ENCODE assay signal across 23 mouse cellular contexts in the genomic region with DNA sequence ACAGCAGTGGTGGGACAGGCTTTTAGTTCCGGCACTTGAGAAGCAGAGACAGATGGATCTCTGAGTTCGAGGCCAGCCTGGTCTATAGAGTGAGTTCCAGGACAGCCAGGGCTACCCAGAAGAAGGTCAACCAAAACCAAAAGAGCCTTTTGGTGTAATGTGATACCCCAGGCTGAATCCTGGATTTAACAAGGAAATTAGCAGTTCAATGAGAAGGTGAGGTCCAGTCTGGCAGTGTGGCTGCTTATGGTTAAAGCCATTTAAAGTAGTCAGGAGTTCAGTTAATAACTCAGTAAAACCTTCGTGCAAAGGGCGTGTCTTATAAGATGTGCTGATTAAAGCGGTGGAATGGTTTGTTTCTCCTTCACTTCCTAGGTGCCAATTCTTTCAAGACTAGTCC. TPM values are rescaled to one million over a fixed set of nuclear protein-coding genes. Genes with fewer than 3 reads are reported as not detected.
DNase-seq lines count a peak whose midpoint lies in the region; ATAC-seq and TF ChIP-seq lines count a peak whose summit lies in the region.
"Had no signal": no experiment of that assay in that cellular context is flagged by ENCODE, and none has a peak within 500 bp of the region (broad histone marks: within the 10 kb centered on the region; RNA-seq: fewer than 3 reads in every experiment).

No protein-coding gene starts in this region.

- no peaks in the 10 kb centered on the region for H3K79me2 ChIP-seq in MEL (ENCODE audit: control insufficient read depth, insufficient read depth, low read length, poor library complexity)

- no peak for TF ChIP-seq EP300 in MEL (IDR thresholded peaks at IDR 0.05; ENCODE audit: low read depth in 1 of 2, low read length in 2 of 2)

- no peak overlapping the region for H3K27ac ChIP-seq in MEL (ENCODE audit: control insufficient read depth, low read depth, low read length)
- no peak overlapping the region for H3K27ac ChIP-seq in forebrain, embryonic 14.5 days (ENCODE audit: low read depth, low read length)
- H3K27ac ChIP-seq: embryonic facial prominence, embryonic 10.5 days; embryonic facial prominence, embryonic 12.5 days; forebrain, embryonic 13.5 days had no signal

- H3K4me1 ChIP-seq in E14TG2a.4 (replicated peaks; ENCODE audit: low read depth, low read length) (peaks cover 70% of the 10 kb centered on the region), MEL (ENCODE audit: control insufficient read depth in 1 of 2, insufficient read depth in 2 of 2, low read length in 2 of 2) (peaks cover 7 to 30% of the 10 kb centered on the region in 2 experiments)
- no peaks in the 10 kb centered on the region for H3K4me1 ChIP-seq in forebrain, embryonic 14.5 days (ENCODE audit: control insufficient read depth, insufficient read depth, low read length)
- H3K4me1 ChIP-seq: embryonic facial prominence, embryonic 12.5 days; forebrain, embryonic 13.5 days had no signal

- ATAC-seq in forebrain, embryonic 14.5 days, result no peak
- ATAC-seq: CD4-positive, CD25-positive, alpha-beta regulatory T cell, adult 4 months; forebrain, embryonic 13.5 days; forebrain, embryonic 16.5 days had no signal

- H3K36me3 ChIP-seq in E14TG2a.4 (ENCODE audit: insufficient read depth, low read length), result no peaks in the 10 kb centered on the region
- peaks cover 0 to 20% of the 10 kb centered on the region in 2 experiments; a peak in 2 of 4 replicates for H3K36me3 ChIP-seq in MEL (ENCODE audit: control insufficient read depth in 1 of 2, insufficient read depth in 2 of 2, low read length in 2 of 2)
- H3K36me3 ChIP-seq in forebrain, embryonic 14.5 days (ENCODE audit: control insufficient read depth, insufficient read depth, low read length), result no peaks in the 10 kb centered on the region
- H3K36me3 ChIP-seq: embryonic facial prominence, embryonic 10.5 days; embryonic facial prominence, embryonic 12.5 days; G1E had no signal

- DNase-seq in ES-CJ7 (ENCODE audit: low read depth, low spot score) (peak; percentile 72), MEL (ENCODE audit: low read depth, low spot score) (peak; percentile 49), ZHBTc4 (ENCODE audit: low read depth, low spot score) (peak; percentile 55)
- DNase-seq in cerebellum, adult 9-10 months, result no peak
- no peak for DNase-seq in forebrain, embryonic 14.5 days (ENCODE audit: low spot score)
- no peak for DNase-seq in thymus, adult 18-20 months
- DNase-seq: adrenal gland, adult 2 months; adrenal gland, postnatal 10 days; adrenal gland, postnatal 25 days; B cell, adult 2 months; cerebellum, adult 11 months; cerebellum, adult 18-20 months; cerebellum, adult 8-10 months; cerebellum, postnatal 10 days; cerebellum, postnatal 25 days had no signal

- 89% methylated on average over 5 of the region's 5 CpGs for WGBS in forebrain, embryonic 14.5 days

- TF ChIP-seq RAD21 in MEL (IDR thresholded peaks at IDR 0.05; ENCODE audit: low read depth, low read length), result no peak

- H3K4me3 ChIP-seq in E14TG2a.4 (replicated peaks; ENCODE audit: low read length), result 0 out of 2 replicates have a peak overlapping the region, but pooled peaks have one; percentile 7
- H3K4me3 ChIP-seq in MEL (ENCODE audit: control insufficient read depth in 1 of 2, insufficient read depth in 1 of 2, low read depth in 2 of 2, low read length in 2 of 2), result no peak overlapping the region
- no peak overlapping the region for H3K4me3 ChIP-seq in forebrain, embryonic 14.5 days (ENCODE audit: low read depth, low read length)
- H3K4me3 ChIP-seq: embryonic facial prominence, embryonic 10.5 days; embryonic facial prominence, embryonic 12.5 days; forebrain, embryonic 13.5 days had no signal

- no peaks in the 10 kb centered on the region for H3K27me3 ChIP-seq in E14TG2a.4 (ENCODE audit: insufficient read depth, low read length)
- no peaks in the 10 kb centered on the region for H3K27me3 ChIP-seq in MEL (ENCODE audit: control insufficient read depth in 1 of 2, insufficient read depth in 2 of 2, low read length in 2 of 2)
- no peaks in the 10 kb centered on the region for H3K27me3 ChIP-seq in forebrain, embryonic 14.5 days (replicated peaks; ENCODE audit: control insufficient read depth, insufficient read depth, low read length)
- H3K27me3 ChIP-seq: CH12.LX; embryonic facial prominence, embryonic 12.5 days; forebrain, embryonic 13.5 days had no signal

- H3K9ac ChIP-seq in MEL (ENCODE audit: control insufficient read depth, low read depth, low read length, poor library complexity, severe bottlenecking), result no peak overlapping the region
- no peak overlapping the region for H3K9ac ChIP-seq in forebrain, embryonic 14.5 days (ENCODE audit: low read length)
- H3K9ac ChIP-seq: embryonic facial prominence, embryonic 12.5 days; forebrain, embryonic 13.5 days had no signal

- TF ChIP-seq POLR2A in MEL (IDR thresholded peaks at IDR 0.05; ENCODE audit: control insufficient read depth in 1 of 2, insufficient read depth in 1 of 2, low read depth in 1 of 2, low read length in 2 of 2, poor library complexity in 1 of 2), result no peak

- no peak overlapping the region for H3K4me2 ChIP-seq in forebrain, embryonic 14.5 days (ENCODE audit: low read length)
- H3K4me2 ChIP-seq: embryonic facial prominence, embryonic 12.5 days; forebrain, embryonic 13.5 days had no signal

- TF ChIP-seq CTCF in E14TG2a.4 (conservative IDR thresholded peaks at IDR 0.05; ENCODE audit: low read length) (no peak), MEL (IDR thresholded peaks at IDR 0.05 in 2 of 3, conservative IDR thresholded peaks at IDR 0.05 in 1 of 3; ENCODE audit: control insufficient read depth in 1 of 3, insufficient read depth in 1 of 3, low read depth in 2 of 3, low read length in 3 of 3, poor library complexity in 1 of 3, severe bottlenecking in 1 of 3) (no peak)

- H3K9me3 ChIP-seq in E14TG2a.4 (ENCODE audit: low read length) (peaks cover 29% of the 10 kb centered on the region), MEL (replicated peaks; ENCODE audit: insufficient read depth, low read length) (no peaks in the 10 kb centered on the region)
- no peaks in the 10 kb centered on the region for H3K9me3 ChIP-seq in forebrain, embryonic 14.5 days (replicated peaks; ENCODE audit: control insufficient read depth, low read length)
- H3K9me3 ChIP-seq: embryonic facial prominence, embryonic 10.5 days; embryonic facial prominence, embryonic 12.5 days; forebrain, embryonic 13.5 days had no signal

TF ChIP-seq in MEL, 35 proteins besides CTCF, POLR2A, EP300 and RAD21:
- TF ChIP-seq GATA1 (IDR thresholded peaks at IDR 0.05; ENCODE audit: low read depth, low read length) (no peak), UBTF (IDR thresholded peaks at IDR 0.05; ENCODE audit: borderline replicate concordance, insufficient read depth, low read depth, low read length) (no peak), NELFE (IDR thresholded peaks at IDR 0.05; ENCODE audit: low read depth, low read length) (no peak), POLR2AphosphoS5 (IDR thresholded peaks at IDR 0.05; ENCODE audit: borderline replicate concordance, low read depth, low read length) (no peak), USF2 (IDR thresholded peaks at IDR 0.05; ENCODE audit: borderline replicate concordance in 1 of 2, insufficient read depth in 1 of 2, low read depth in 1 of 2, low read length in 2 of 2) (no peak), CHD2 (IDR thresholded peaks at IDR 0.05; ENCODE audit: low read length) (no peak), MXI1 (IDR thresholded peaks at IDR 0.05; ENCODE audit: low read depth, low read length) (no peak), ZMIZ1 (IDR thresholded peaks at IDR 0.05; ENCODE audit: low read depth, low read length) (no peak), POLR2AphosphoS2 (IDR thresholded peaks at IDR 0.05; ENCODE audit: low read length) (no peak), CHD1 (IDR thresholded peaks at IDR 0.05; ENCODE audit: low read depth, low read length) (no peak), TAL1 (IDR thresholded peaks at IDR 0.05; ENCODE audit: low read length) (no peak), MYB (IDR thresholded peaks at IDR 0.05; ENCODE audit: low read depth, low read length) (no peak), SMC3 (IDR thresholded peaks at IDR 0.05; ENCODE audit: low read depth, low read length) (no peak), MAFK (IDR thresholded peaks at IDR 0.05; ENCODE audit: borderline replicate concordance, low read depth, low read length) (no peak), TCF12 (IDR thresholded peaks at IDR 0.05; ENCODE audit: low read depth, low read length) (no peak)
TF ChIP-seq in MEL: peak in this region for 0.

RNA-seq across cellular contexts. Expression of a gene that starts 25.3 kb away (rescaled TPM):
- total RNA-seq in MEL (2012; rRNA removed), result 8.7 and 9.1 TPM in 2 replicates
- 1 to 10 TPM in 1 of 2 experiments, not detected in 1; 8.1 TPM for polyA plus RNA-seq in MEL (2012; ENCODE audit: insufficient read depth in 1 of 2, insufficient read length in 2 of 2, low read depth in 1 of 2, low replicate concordance in 2 of 2, missing spikeins in 1 of 2)
- polyA plus RNA-seq in forebrain, embryonic 14.5 days (2014; fragmentation: Nextera tagmentation; extraction: Ambion mirVana), result 16.8 and 20.1 TPM in 2 replicates

Comparison
In these comparisons a context has a peak if more than half of its experiments do, and no peak if none do; other contexts are left out.
1. DNase-seq: peak in ES-CJ7 (single experiment), MEL (single experiment) and ZHBTc4 (single experiment); none in cerebellum, adult 9-10 months (single experiment), forebrain, embryonic 14.5 days (single experiment) and thymus, adult 18-20 months (0 of 2).